Mouse (Mus musculus): ENCODE data around the gene Sbno1. TPM values are rescaled to one million over a fixed set of nuclear protein-coding genes. Genes with fewer than 3 reads are reported as not detected.

Sbno1 gene
- total and polyA plus RNA-seq, 3 experiments, result 32.4 to 500 (median 38.8) TPM

DNA sequence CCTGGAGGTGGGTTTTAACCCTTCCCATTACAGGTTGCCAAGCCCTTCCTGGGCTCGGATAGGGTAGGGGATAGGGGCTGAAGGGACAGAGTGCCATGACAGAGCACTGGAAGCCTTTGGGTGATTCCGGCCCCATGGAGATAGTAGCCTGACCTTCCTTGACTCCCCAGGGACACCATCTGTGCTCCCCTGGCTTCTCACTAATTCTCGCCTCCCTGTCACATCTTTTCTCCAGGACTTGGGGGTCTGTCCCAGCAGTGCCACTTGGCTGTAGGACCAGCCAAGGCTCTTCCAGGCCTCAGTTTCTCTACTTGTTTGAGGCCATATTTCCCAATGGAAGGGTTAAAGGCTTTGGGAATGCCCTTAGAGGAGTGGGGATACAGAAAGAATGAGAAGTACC lies 74.2 kb downstream of the Sbno1 start:
- Histone ChIP-seq H3K36me3 (ENCODE audit: control insufficient read depth in 1 of 2, insufficient read depth in 2 of 2, low read length in 2 of 2) (peaks cover 7 to 10% of the 10 kb centered on the region in 2 experiments), H3K79me2 (ENCODE audit: control insufficient read depth, insufficient read depth, low read length, poor library complexity) (peaks cover 45% of the 10 kb centered on the region), H3K27me3 (ENCODE audit: control insufficient read depth in 1 of 2, insufficient read depth in 2 of 2, low read length in 2 of 2) (no peaks in the 10 kb centered on the region), H3K27ac (ENCODE audit: control insufficient read depth, low read depth, low read length) (no peak overlapping the region), H3K4me3 (ENCODE audit: control insufficient read depth in 1 of 2, insufficient read depth in 1 of 2, low read depth in 2 of 2, low read length in 2 of 2) (no peak overlapping the region), H3K9ac (ENCODE audit: control insufficient read depth, low read depth, low read length, poor library complexity, severe bottlenecking) (no peak overlapping the region), H3K4me1 (ENCODE audit: control insufficient read depth in 1 of 2, insufficient read depth in 2 of 2, low read length in 2 of 2) (peaks cover 2 to 11% of the 10 kb centered on the region in 2 experiments), H3K9me3 (replicated peaks; ENCODE audit: insufficient read depth, low read length) (no peaks in the 10 kb centered on the region)
- no peak for DNase-seq (ENCODE audit: low read depth, low spot score)
- TF ChIP-seq ZNF384 (IDR thresholded peaks at IDR 0.05; ENCODE audit: low read depth, low read length), result no peak
- TF ChIP-seq SIN3A (IDR thresholded peaks at IDR 0.05; ENCODE audit: low read length), result no peak
- no peak for TF ChIP-seq ELF1 (IDR thresholded peaks at IDR 0.05; ENCODE audit: low read depth, low read length)
- no peak for TF ChIP-seq TAL1 (IDR thresholded peaks at IDR 0.05; ENCODE audit: low read length)
- TF ChIP-seq ZC3H11A (IDR thresholded peaks at IDR 0.05; ENCODE audit: low read depth, low read length), result no peak
- no peak for TF ChIP-seq ETS1 (IDR thresholded peaks at IDR 0.05; ENCODE audit: low read depth, low read length)

DNA sequence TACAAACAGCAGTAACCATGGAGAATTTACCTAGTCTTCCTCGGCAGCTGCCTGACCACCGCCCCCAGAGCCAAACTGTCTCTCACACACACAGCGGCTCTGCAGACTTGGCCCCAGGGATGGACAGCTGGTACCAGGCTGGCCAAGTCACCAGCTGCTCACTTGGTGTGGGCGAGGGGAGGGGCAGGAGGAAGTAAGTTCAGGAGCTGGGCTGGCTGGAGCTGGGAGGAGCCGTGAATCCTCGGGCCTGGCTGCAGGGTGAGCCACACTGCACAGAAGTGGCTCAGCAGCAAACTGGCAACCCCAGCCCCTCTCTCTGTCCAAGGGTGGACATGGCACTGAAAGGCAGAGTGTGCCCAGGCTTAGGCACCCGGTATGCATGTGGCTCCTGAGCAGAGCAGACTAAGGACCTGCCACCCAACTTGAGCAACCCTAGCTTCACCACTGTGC lies 74.7 kb downstream of the Sbno1 start:
- peaks cover 45% of the 10 kb centered on the region for H3K79me2 ChIP-seq (ENCODE audit: control insufficient read depth, insufficient read depth, low read length, poor library complexity)
- no peaks in the 10 kb centered on the region for H3K9me3 ChIP-seq (replicated peaks; ENCODE audit: insufficient read depth, low read length)
- no peaks in the 10 kb centered on the region for H3K27me3 ChIP-seq (ENCODE audit: control insufficient read depth in 1 of 2, insufficient read depth in 2 of 2, low read length in 2 of 2)
- H3K36me3 ChIP-seq (ENCODE audit: control insufficient read depth in 1 of 2, insufficient read depth in 2 of 2, low read length in 2 of 2), result peaks cover 7 to 10% of the 10 kb centered on the region in 2 experiments
- TF ChIP-seq UBTF (IDR thresholded peaks at IDR 0.05; ENCODE audit: borderline replicate concordance, insufficient read depth, low read depth, low read length) (no peak), MAX (IDR thresholded peaks at IDR 0.05; ENCODE audit: low read length) (no peak), JUND (IDR thresholded peaks at IDR 0.05; ENCODE audit: low read depth, low read length) (no peak), RAD21 (IDR thresholded peaks at IDR 0.05; ENCODE audit: low read depth, low read length) (no peak), GABPA (IDR thresholded peaks at IDR 0.05; ENCODE audit: low read depth, low read length) (no peak)
- no peak overlapping the region for H3K9ac ChIP-seq (ENCODE audit: control insufficient read depth, low read depth, low read length, poor library complexity, severe bottlenecking)
- no peak overlapping the region for H3K4me3 ChIP-seq (ENCODE audit: control insufficient read depth in 1 of 2, insufficient read depth in 1 of 2, low read depth in 2 of 2, low read length in 2 of 2)
- no peak overlapping the region for H3K27ac ChIP-seq (ENCODE audit: control insufficient read depth, low read depth, low read length)
- peaks cover 2 to 11% of the 10 kb centered on the region in 2 experiments for H3K4me1 ChIP-seq (ENCODE audit: control insufficient read depth in 1 of 2, insufficient read depth in 2 of 2, low read length in 2 of 2)
- peak; percentile 44 for DNase-seq (ENCODE audit: low read depth, low spot score)

DNA sequence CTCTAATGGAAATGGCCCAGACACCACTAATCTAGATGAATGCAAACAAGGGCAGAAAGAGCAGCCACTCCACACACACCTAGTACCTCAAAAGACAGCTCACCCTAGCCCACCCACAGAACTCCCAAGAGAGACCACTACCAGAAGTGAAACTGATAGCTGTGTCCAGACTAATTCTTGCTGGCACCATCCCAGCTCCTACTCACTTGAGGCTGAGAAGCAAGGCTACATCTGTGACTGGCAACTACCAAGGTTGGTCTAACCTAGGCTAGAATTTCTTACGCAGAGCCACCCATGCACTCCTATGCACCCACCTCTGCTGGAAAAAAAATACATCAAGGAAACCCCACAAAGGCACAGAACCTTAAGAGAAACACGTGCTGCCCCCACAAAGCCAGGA lies 75.5 kb downstream of the Sbno1 start:
- no peak overlapping the region for H3K4me3 ChIP-seq (ENCODE audit: control insufficient read depth in 1 of 2, insufficient read depth in 1 of 2, low read depth in 2 of 2, low read length in 2 of 2)
- no peak for DNase-seq (ENCODE audit: low read depth, low spot score)
- H3K4me1 ChIP-seq (ENCODE audit: control insufficient read depth in 1 of 2, insufficient read depth in 2 of 2, low read length in 2 of 2), result peaks cover 0 to 11% of the 10 kb centered on the region in 2 experiments; a peak in 3 of 4 replicates
- TF ChIP-seq CHD1 (IDR thresholded peaks at IDR 0.05; ENCODE audit: low read depth, low read length) (no peak), ETS1 (IDR thresholded peaks at IDR 0.05; ENCODE audit: low read depth, low read length) (no peak), JUND (IDR thresholded peaks at IDR 0.05; ENCODE audit: low read depth, low read length) (no peak), ELF1 (IDR thresholded peaks at IDR 0.05; ENCODE audit: low read depth, low read length) (no peak), GABPA (IDR thresholded peaks at IDR 0.05; ENCODE audit: low read depth, low read length) (no peak), CHD2 (IDR thresholded peaks at IDR 0.05; ENCODE audit: low read length) (no peak), TAL1 (IDR thresholded peaks at IDR 0.05; ENCODE audit: low read length) (no peak), CTCF (IDR thresholded peaks at IDR 0.05 in 2 of 3, conservative IDR thresholded peaks at IDR 0.05 in 1 of 3; ENCODE audit: control insufficient read depth in 1 of 3, insufficient read depth in 1 of 3, low read depth in 2 of 3, low read length in 3 of 3, poor library complexity in 1 of 3, severe bottlenecking in 1 of 3) (no peak), ZNF384 (IDR thresholded peaks at IDR 0.05; ENCODE audit: low read depth, low read length) (no peak), SIN3A (IDR thresholded peaks at IDR 0.05; ENCODE audit: low read length) (no peak)
- peaks cover 7 to 10% of the 10 kb centered on the region in 2 experiments for H3K36me3 ChIP-seq (ENCODE audit: control insufficient read depth in 1 of 2, insufficient read depth in 2 of 2, low read length in 2 of 2)
- no peak overlapping the region for H3K9ac ChIP-seq (ENCODE audit: control insufficient read depth, low read depth, low read length, poor library complexity, severe bottlenecking)
- peaks cover 45% of the 10 kb centered on the region for H3K79me2 ChIP-seq (ENCODE audit: control insufficient read depth, insufficient read depth, low read length, poor library complexity)
- H3K27ac ChIP-seq (ENCODE audit: control insufficient read depth, low read depth, low read length), result no peak overlapping the region
- H3K27me3 ChIP-seq (ENCODE audit: control insufficient read depth in 1 of 2, insufficient read depth in 2 of 2, low read length in 2 of 2), result no peaks in the 10 kb centered on the region
- H3K9me3 ChIP-seq (replicated peaks; ENCODE audit: insufficient read depth, low read length), result no peaks in the 10 kb centered on the region

Data from MEL (cell line).